Mouse (Mus musculus) MEL (cell line): ENCODE measurements around the gene Plek. TPM values are rescaled to one million over a fixed set of nuclear protein-coding genes. Genes with fewer than 3 reads are reported as not detected.
A peak's percentile ranks its signal among the peaks of the same experiment; 100 is the strongest.

Experiments
- DNase-seq: peaks from one replicate; pipeline ENCODE4 v3.0.0; 2011; ENCODE audit warnings: low read depth, low spot score
- H3K27ac ChIP-seq: 2 replicates; pipeline ENCODE4 v1.5.1; 2012; ENCODE audit warnings: low read depth, mild to moderate bottlenecking, control low read depth, low read length, moderate library complexity; ENCODE audit not compliant: control insufficient read depth
- H3K27me3 ChIP-seq, 2 experiments: fragments of 150-350 bp in 1 of 2; sonication (generic) in 1 of 2; 2 replicates each; pipeline ENCODE4 v1.6.1; 2012; ENCODE audit warnings: low read length in 2 of 2, mild to moderate bottlenecking in 2 of 2, improper control_type of control experiment in 1 of 2, moderate library complexity in 1 of 2; ENCODE audit not compliant: insufficient read depth in 2 of 2, control insufficient read depth in 1 of 2
- H3K36me3 ChIP-seq, 2 experiments: 2 replicates each; pipeline ENCODE4 v1.6.1; 2012 to 2014; ENCODE audit warnings: low read length in 2 of 2, improper control_type of control experiment in 1 of 2, inconsistent platforms in 1 of 2, mild to moderate bottlenecking in 1 of 2; ENCODE audit not compliant: insufficient read depth in 2 of 2, control insufficient read depth in 1 of 2
- H3K4me1 ChIP-seq, 2 experiments: fragments of 150-350 bp in 1 of 2; sonication (generic) in 1 of 2; 2 replicates each; pipeline ENCODE4 v1.6.1; 2012; ENCODE audit warnings: low read length in 2 of 2, improper control_type of control experiment in 1 of 2, mild to moderate bottlenecking in 1 of 2; ENCODE audit not compliant: insufficient read depth in 2 of 2, control insufficient read depth in 1 of 2
- H3K4me3 ChIP-seq, 2 experiments: fragments of 150-350 bp in 1 of 2; sonication (generic) in 1 of 2; 2 replicates each; pipeline ENCODE4 v1.5.1; 2012; ENCODE audit warnings: low read depth in 2 of 2, low read length in 2 of 2, mild to moderate bottlenecking in 2 of 2, moderate library complexity in 2 of 2, control low read depth in 1 of 2, improper control_type of control experiment in 1 of 2; ENCODE audit not compliant: control insufficient read depth in 1 of 2, insufficient read depth in 1 of 2
- H3K79me2 ChIP-seq: 2 replicates; pipeline ENCODE4 v1.6.1; 2012; ENCODE audit warnings: mild to moderate bottlenecking, low read length, moderate library complexity; ENCODE audit not compliant: control insufficient read depth, poor library complexity, insufficient read depth
- H3K9ac ChIP-seq: 2 replicates; pipeline ENCODE4 v1.6.1; 2012; ENCODE audit warnings: low read depth, mild to moderate bottlenecking, control low read depth, low read length, moderate library complexity; ENCODE audit not compliant: control insufficient read depth, poor library complexity, severe bottlenecking
- H3K9me3 ChIP-seq: fragments of 150-350 bp; sonication (generic); replicated peaks from 2 replicates; pipeline ENCODE4 v1.6.1; 2012; ENCODE audit warnings: mild to moderate bottlenecking, low read length, improper control_type of control experiment, moderate library complexity; ENCODE audit not compliant: insufficient read depth
- BHLHE40 ChIP-seq: IDR thresholded peaks from 2 replicates; pipeline ENCODE4 v1.6.1; 2012; ENCODE audit warnings: low read depth, mild to moderate bottlenecking, inconsistent platforms, low read length, improper control_type of control experiment, borderline replicate concordance
- CHD1 ChIP-seq: IDR thresholded peaks from 2 replicates; pipeline ENCODE4 v1.6.1; 2012; ENCODE audit warnings: low read depth, mild to moderate bottlenecking, inconsistent platforms, low read length, improper control_type of control experiment
- CHD2 ChIP-seq: IDR thresholded peaks from 2 replicates; pipeline ENCODE4 v1.6.1; 2011; ENCODE audit warnings: low read length, improper control_type of control experiment
- E2F4 ChIP-seq: IDR thresholded peaks from 2 replicates; pipeline ENCODE4 v1.6.1; 2011; ENCODE audit warnings: low read depth, low read length, improper control_type of control experiment, borderline replicate concordance
- ELF1 ChIP-seq: IDR thresholded peaks from 2 replicates; pipeline ENCODE4 v1.6.1; 2014; ENCODE audit warnings: low read depth, mild to moderate bottlenecking, inconsistent platforms, low read length, improper control_type of control experiment, moderate library complexity
- EP300 ChIP-seq, 2 experiments: IDR thresholded peaks; 2 replicates each; pipeline ENCODE4 v1.6.1; 2011; ENCODE audit warnings: improper control_type of control experiment in 2 of 2, low read length in 2 of 2, low read depth in 1 of 2, mild to moderate bottlenecking in 1 of 2
- ETS1 ChIP-seq: IDR thresholded peaks from 2 replicates; pipeline ENCODE4 v1.6.1; 2012; ENCODE audit warnings: low read depth, mild to moderate bottlenecking, inconsistent platforms, low read length, improper control_type of control experiment, moderate library complexity
- GABPA ChIP-seq: IDR thresholded peaks from 2 replicates; pipeline ENCODE4 v1.6.1; 2012; ENCODE audit warnings: low read depth, mild to moderate bottlenecking, inconsistent platforms, low read length, improper control_type of control experiment, moderate library complexity
- GATA1 ChIP-seq: IDR thresholded peaks from 2 replicates; pipeline ENCODE4 v1.6.1; 2011; ENCODE audit warnings: low read depth, low read length, improper control_type of control experiment
- KAT2A ChIP-seq: conservative IDR thresholded peaks from 2 replicates; pipeline ENCODE4 v1.6.1; 2012; ENCODE audit warnings: low read depth, low read length, improper control_type of control experiment, inconsistent platforms
- MAFK ChIP-seq: IDR thresholded peaks from 2 replicates; pipeline ENCODE4 v1.6.1; 2011; ENCODE audit warnings: low read depth, mild to moderate bottlenecking, low read length, improper control_type of control experiment, borderline replicate concordance
- MAX ChIP-seq: IDR thresholded peaks from 2 replicates; pipeline ENCODE4 v1.6.1; 2011; ENCODE audit warnings: low read length, improper control_type of control experiment
- MEF2A ChIP-seq: IDR thresholded peaks from 2 replicates; pipeline ENCODE4 v1.6.1; 2014; ENCODE audit warnings: low read depth, mild to moderate bottlenecking, inconsistent platforms, low read length, improper control_type of control experiment; ENCODE audit not compliant: poor library complexity, insufficient replicate concordance, severe bottlenecking; ENCODE audit errors: extremely low read depth
- MXI1 ChIP-seq: IDR thresholded peaks from 2 replicates; pipeline ENCODE4 v1.6.1; 2011; ENCODE audit warnings: mild to moderate bottlenecking, low read depth, low read length, improper control_type of control experiment
- MYC ChIP-seq: IDR thresholded peaks from 2 replicates; pipeline ENCODE4 v1.6.1; 2011; ENCODE audit warnings: low read depth, mild to moderate bottlenecking, low read length, improper control_type of control experiment, moderate library complexity
- NELFE ChIP-seq: IDR thresholded peaks from 2 replicates; pipeline ENCODE4 v1.6.1; 2011; ENCODE audit warnings: low read depth, low read length, improper control_type of control experiment
- POLR2A ChIP-seq, 2 experiments: IDR thresholded peaks; 2 replicates each; pipeline ENCODE4 v1.6.1; 2011 to 2012; ENCODE audit warnings: low read length in 2 of 2, mild to moderate bottlenecking in 2 of 2, control low read depth in 1 of 2, improper control_type of control experiment in 1 of 2, low read depth in 1 of 2, moderate library complexity in 1 of 2; ENCODE audit not compliant: control insufficient read depth in 1 of 2, insufficient read depth in 1 of 2, poor library complexity in 1 of 2
- POLR2AphosphoS2 ChIP-seq: IDR thresholded peaks from 2 replicates; pipeline ENCODE4 v1.6.1; 2011; ENCODE audit warnings: low read length, improper control_type of control experiment
- RCOR1 ChIP-seq: IDR thresholded peaks from 2 replicates; pipeline ENCODE4 v1.6.1; 2012; ENCODE audit warnings: low read depth, mild to moderate bottlenecking, inconsistent platforms, low read length, improper control_type of control experiment
- SIN3A ChIP-seq: IDR thresholded peaks from 2 replicates; pipeline ENCODE4 v1.6.1; 2012; ENCODE audit warnings: low read length, improper control_type of control experiment, inconsistent platforms
- TAL1 ChIP-seq: IDR thresholded peaks from 2 replicates; pipeline ENCODE4 v1.6.1; 2012; ENCODE audit warnings: mild to moderate bottlenecking, inconsistent platforms, low read length, moderate library complexity, mixed read lengths
- TBP ChIP-seq: IDR thresholded peaks from 2 replicates; pipeline ENCODE4 v1.8.0; 2011; ENCODE audit warnings: low read depth, low read length, improper control_type of control experiment
- TCF12 ChIP-seq: IDR thresholded peaks from 2 replicates; pipeline ENCODE4 v1.6.1; 2014; ENCODE audit warnings: low read depth, mild to moderate bottlenecking, inconsistent platforms, low read length, improper control_type of control experiment, moderate library complexity
- UBTF ChIP-seq: IDR thresholded peaks from 2 replicates; pipeline ENCODE4 v1.6.1; 2012; ENCODE audit warnings: low read depth, mild to moderate bottlenecking, inconsistent platforms, low read length, improper control_type of control experiment, moderate library complexity, borderline replicate concordance; ENCODE audit not compliant: insufficient read depth
- USF2 ChIP-seq, 2 experiments: IDR thresholded peaks; 2 replicates each; pipeline ENCODE4 v1.6.1; 2011 to 2012; ENCODE audit warnings: improper control_type of control experiment in 2 of 2, low read length in 2 of 2, borderline replicate concordance in 1 of 2, inconsistent platforms in 1 of 2, low read depth in 1 of 2, mild to moderate bottlenecking in 1 of 2; ENCODE audit not compliant: insufficient read depth in 1 of 2
- ZKSCAN1 ChIP-seq: IDR thresholded peaks from 2 replicates; pipeline ENCODE4 v1.6.1; 2012; ENCODE audit warnings: low read depth, mild to moderate bottlenecking, inconsistent platforms, low read length, improper control_type of control experiment, moderate library complexity
- ZMIZ1 ChIP-seq: IDR thresholded peaks from 2 replicates; pipeline ENCODE4 v1.6.1; 2012; ENCODE audit warnings: low read depth, mild to moderate bottlenecking, inconsistent platforms, low read length, improper control_type of control experiment, moderate library complexity
- polyA plus RNA-seq, 2 experiments: library from polyadenylated mRNA; stranded (reverse) in 1 of 2; unstranded in 1 of 2; fragments of >175 nt in 1 of 2; fragments of >200 nt in 1 of 2; gene quantifications; 2 replicates each; pipeline versions ENCODE4 v1.2.1 to v1.2.4; 2012; ENCODE audit warnings: low replicate concordance in 2 of 2, low read depth in 1 of 2; ENCODE audit not compliant: insufficient read length in 2 of 2, insufficient read depth in 1 of 2, missing spikeins in 1 of 2
- total RNA-seq: library from RNA; depleted of rRNA; stranded (reverse); fragments of 300-350 nt; gene quantifications from 2 replicates; pipeline ENCODE4 v1.2.3, GENCODE M21; 2012

The Plek gene
- total and polyA plus RNA-seq, 3 experiments: 51.5 to 357 (median 76.7) TPM

DNA sequence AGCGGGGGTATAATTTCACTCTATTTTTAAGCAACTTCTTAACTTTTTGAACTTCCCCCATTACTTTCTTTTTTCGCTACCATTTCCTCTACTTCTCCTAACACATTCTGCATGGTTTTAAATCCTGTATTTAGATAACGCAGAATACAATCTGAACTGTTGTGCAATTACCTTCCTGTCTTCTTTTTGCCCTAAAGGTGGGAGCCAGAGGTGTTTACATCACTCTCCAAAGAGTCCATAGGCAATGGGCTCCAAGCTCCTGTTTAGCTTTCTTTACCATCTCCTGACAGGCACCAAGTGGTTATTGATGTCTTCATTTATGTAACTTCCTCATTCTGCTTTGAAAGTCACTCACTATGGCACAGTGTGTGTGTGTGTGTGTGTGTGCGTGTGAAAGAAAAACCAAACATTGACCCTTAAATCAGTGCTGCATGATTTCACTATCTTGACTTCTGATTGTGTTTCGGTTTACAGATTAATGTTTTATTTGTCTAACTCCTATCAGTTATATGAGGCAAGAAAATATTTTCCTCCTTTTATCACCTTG is 73.9 kb downstream of the Plek start:
- TF ChIP-seq MEF2A (no peak), EP300 (IDR thresholded peaks at IDR 0.05; ENCODE audit: low read depth in 1 of 2, low read length in 2 of 2) (peak; percentile 66 to 67; a peak in 3 of 4 replicates), RCOR1 (peak; percentile 97), ZKSCAN1 (no peak), ELF1 (0 out of 2 replicates have a peak, but pooled peaks have one; percentile 9), CHD1 (no peak), MXI1 (peak; percentile 42; the same call in 1 of the 2 replicates), GATA1 (no peak), E2F4 (no peak), MAFK (no peak), SIN3A (peak; percentile 58), NELFE (no peak), USF2 (IDR thresholded peaks at IDR 0.05; ENCODE audit: borderline replicate concordance in 1 of 2, insufficient read depth in 1 of 2, low read depth in 1 of 2, low read length in 2 of 2) (no peak), CHD2 (no peak), ETS1 (peak; percentile 81; the same call in 1 of the 2 replicates)
- peak; percentile 81 for DNase-seq
- Histone ChIP-seq H3K36me3 (peaks cover 39 to 67% of the 10 kb centered on the region in 2 experiments), H3K9ac (no peak overlapping the region), H3K27me3 (no peaks in the 10 kb centered on the region), H3K79me2 (no peaks in the 10 kb centered on the region), H3K4me3 (no peak overlapping the region), H3K9me3 (no peaks in the 10 kb centered on the region), H3K27ac (peak overlapping the region; percentile 97), H3K4me1 (peaks cover 17 to 31% of the 10 kb centered on the region in 2 experiments)

DNA sequence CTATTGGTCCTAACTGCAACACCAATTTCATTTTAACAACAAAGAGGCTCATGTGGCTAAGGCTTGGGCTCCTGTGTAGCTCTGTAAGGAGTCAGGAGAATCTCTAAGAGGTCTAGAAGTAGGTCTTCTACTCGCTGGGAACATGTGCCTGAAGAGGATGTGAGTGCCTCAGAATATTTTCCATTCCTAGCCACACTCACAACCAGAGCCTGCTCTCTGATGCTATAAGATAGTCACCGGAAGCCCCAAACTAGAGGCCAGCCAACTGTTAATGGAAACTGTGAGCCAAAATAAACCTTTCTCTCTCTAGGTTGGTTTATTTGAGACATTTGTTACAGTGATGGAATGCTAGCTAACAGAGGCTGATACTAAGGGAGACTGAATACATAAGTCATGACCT is 74.6 kb downstream of the Plek start:
- Histone ChIP-seq H3K79me2 (no peaks in the 10 kb centered on the region), H3K9ac (peak overlapping the region; percentile 32), H3K27ac (peak overlapping the region; percentile 97), H3K27me3 (no peaks in the 10 kb centered on the region), H3K9me3 (no peaks in the 10 kb centered on the region), H3K4me3 (no peak overlapping the region), H3K36me3 (peaks cover 37 to 73% of the 10 kb centered on the region in 2 experiments), H3K4me1 (peaks cover 20 to 36% of the 10 kb centered on the region in 2 experiments)
- peak; percentile 88 for DNase-seq
- TF ChIP-seq SIN3A (no peak), POLR2A (IDR thresholded peaks at IDR 0.05; ENCODE audit: control insufficient read depth in 1 of 2, insufficient read depth in 1 of 2, low read depth in 1 of 2, low read length in 2 of 2, poor library complexity in 1 of 2) (no peak; a peak in 1 of 4 replicates), UBTF (no peak), TCF12 (peak; percentile 65), CHD2 (no peak), GABPA (no peak), TAL1 (peak; percentile 43; the same call in 1 of the 2 replicates), BHLHE40 (no peak), ETS1 (peak; percentile 78), ZMIZ1 (no peak; the same call in 1 of the 2 replicates), TBP (no peak), GATA1 (peak; percentile 55), E2F4 (no peak), EP300 (IDR thresholded peaks at IDR 0.05; ENCODE audit: low read depth in 1 of 2, low read length in 2 of 2) (peak; percentile 51 to 88), RCOR1 (peak; percentile 50; the same call in 1 of the 2 replicates), POLR2AphosphoS2 (peak; percentile 20; the same call in 1 of the 2 replicates), MXI1 (peak; percentile 46; the same call in 1 of the 2 replicates), MAX (peak; percentile 83), KAT2A (no peak), MYC (peak; percentile 73; the same call in 1 of the 2 replicates)
